Mouse (Mus musculus): ENCODE data around the gene G3bp2. TPM values are rescaled to one million over a fixed set of nuclear protein-coding genes. Genes with fewer than 3 reads are reported as not detected.

The G3bp2 gene
- 197 and 234 TPM in 2 replicates for polyA plus RNA-seq (2021; fragmentation: Nextera tagmentation)
- long read RNA-seq, experiment 1, full-length matches to known transcripts = 991 of 1,307 reads
- long read RNA-seq, experiment 1, partial matches to known transcripts = 82 of 1,307 reads
- long read RNA-seq, experiment 1, other reads (novel, unspliced or antisense) = 234 of 1,307 reads
- long read RNA-seq, experiment 2, full-length matches to known transcripts = 236 of 465 reads
- long read RNA-seq, experiment 2, partial matches to known transcripts = 108 of 465 reads
- long read RNA-seq, experiment 2, other reads (novel, unspliced or antisense) = 121 of 465 reads

GRCm38 (mm10) chr5:92083417-92084038 lies at the start of gene G3bp2:
Gene G3bp2 (minus strand): TSS chr5:92083719.

GRCm38 (mm10) chr5:92043783-92044182 lies 39.7 kb downstream of the G3bp2 start, which contains the start of gene Cdkl2:
Gene Cdkl2 (minus strand): TSS chr5:92043883.

Other genes with a start within 250 kb of the G3bp2 start
- 33.8 and 40.9 TPM in 2 replicates for gene Rchy1, start 120.7 kb downstream of the G3bp2 start, polyA plus RNA-seq (2021; fragmentation: Nextera tagmentation)
- not detected in 2 replicates for gene Odaph, start 96.2 kb downstream of the G3bp2 start, polyA plus RNA-seq (2021; fragmentation: Nextera tagmentation)
- 12.5 and 17.3 TPM in 2 replicates for gene Cdkl2, start 39.8 kb downstream of the G3bp2 start, polyA plus RNA-seq (2021; fragmentation: Nextera tagmentation)
- 16.7 and 16.8 TPM in 2 replicates for gene Uso1, start 54.2 kb upstream of the G3bp2 start, polyA plus RNA-seq (2021; fragmentation: Nextera tagmentation)
- gene U90926, start 131.7 kb upstream of the G3bp2 start, polyA plus RNA-seq (2021; fragmentation: Nextera tagmentation) = not detected in 2 replicates
- gene Ppef2, start 172.6 kb upstream of the G3bp2 start, polyA plus RNA-seq (2021; fragmentation: Nextera tagmentation) = 0.19 and 1.1 TPM in 2 replicates
- gene Naaa, start 194.5 kb upstream of the G3bp2 start, polyA plus RNA-seq (2021; fragmentation: Nextera tagmentation) = 30.6 and 35.2 TPM in 2 replicates
- gene Sdad1, start 226.8 kb upstream of the G3bp2 start, polyA plus RNA-seq (2021; fragmentation: Nextera tagmentation) = 7.0 and 8.5 TPM in 2 replicates
- gene Cxcl9, start 244.4 kb upstream of the G3bp2 start, polyA plus RNA-seq (2021; fragmentation: Nextera tagmentation) = not detected in 2 replicates
- 6.0 and 7.2 TPM in 2 replicates for gene Art3, start 248.1 kb upstream of the G3bp2 start, polyA plus RNA-seq (2021; fragmentation: Nextera tagmentation)

Measured in left cerebral cortex, adult 6 months (tissue).